Mouse (Mus musculus): ENCODE data around the gene Ddb2.

DNA sequence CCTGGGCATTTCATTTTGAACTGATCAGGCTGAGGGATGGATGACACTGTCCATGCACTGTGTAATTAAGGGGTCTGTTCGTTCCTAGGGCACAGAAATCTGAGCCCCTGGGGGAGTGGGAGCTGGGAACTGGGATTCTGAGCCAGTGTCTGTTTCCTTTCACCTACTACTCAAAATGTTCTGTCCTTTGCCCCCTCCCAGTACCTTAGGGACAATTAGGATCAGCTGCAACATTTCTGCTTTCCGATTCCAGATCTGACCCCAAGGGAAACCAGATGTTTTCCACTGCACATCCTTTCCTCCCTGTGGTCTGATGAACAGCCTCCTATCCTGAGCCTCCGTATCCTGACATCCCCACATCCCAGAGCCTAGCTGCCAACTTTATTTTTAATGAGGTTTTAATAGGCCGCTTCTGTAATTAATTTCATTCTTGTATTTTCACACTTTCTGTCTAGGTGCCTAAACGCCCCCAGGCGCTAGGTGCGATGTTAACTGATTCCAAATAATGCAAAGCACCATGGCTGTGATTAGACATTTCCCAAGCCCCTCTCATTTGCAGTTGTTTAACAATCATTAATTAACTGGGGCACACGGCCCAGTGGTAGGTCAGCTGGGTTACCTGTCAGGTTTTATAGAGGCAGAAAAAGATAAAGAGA lies 18.1 kb upstream of the Ddb2 start:
- TF ChIP-seq POLR2A (IDR thresholded peaks at IDR 0.05; ENCODE audit: borderline replicate concordance, control insufficient read depth, low read depth, low read length): no peak
- no peak for TF ChIP-seq CTCF (IDR thresholded peaks at IDR 0.05; ENCODE audit: control insufficient read depth, insufficient read depth, low read length)

Data from bone marrow, adult 2 months (tissue).